Mouse (Mus musculus) lung, postnatal 14 days (tissue): Measurements from ENCODE around the gene Dnah7b.
"Not testable (repeated sequence)": the region's sequence is repeated elsewhere in the genome, so short reads cannot be mapped to it uniquely, and the experiment has no call there.

Source experiments
- DNase-seq: peaks from one replicate; pipeline ENCODE4 v3.0.0; 2021

Gene Dnah7b

GRCm38 (mm10) chr1:46066015-46066414, at the start of gene Dnah7b:
Gene Dnah7b (plus strand): TSS chr1:46066315.
- no peak for DNase-seq

DNA sequence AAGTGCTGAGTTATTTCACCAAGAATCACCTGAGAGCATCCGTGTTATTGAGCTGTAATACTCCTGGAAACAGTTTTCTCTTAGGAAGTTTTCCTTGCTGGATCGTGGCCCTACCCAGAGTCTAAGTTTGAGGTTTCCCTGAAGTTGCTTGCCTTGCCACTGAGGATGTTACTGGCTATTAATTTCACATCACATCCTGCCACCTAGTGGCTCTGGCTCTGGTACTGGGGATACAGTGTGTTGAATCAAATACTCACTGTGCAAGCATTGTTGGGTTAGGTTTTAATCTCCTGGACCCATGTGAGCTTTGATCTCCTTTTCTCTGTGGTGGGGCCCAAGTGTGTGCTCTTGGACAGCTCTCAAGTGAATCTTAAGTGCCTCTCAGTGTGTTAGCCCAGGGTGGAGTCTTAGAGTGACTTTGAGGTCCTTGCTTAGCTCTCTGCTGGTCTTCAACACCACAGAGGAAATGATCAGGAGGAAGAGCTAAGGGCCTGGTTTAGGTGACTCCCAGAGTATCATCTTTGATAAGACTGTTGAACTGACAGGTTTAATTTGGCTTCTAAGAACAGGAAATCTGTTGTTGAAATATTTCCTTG, 47.6 kb upstream of the Dnah7b start:
- DNase-seq, result peak; percentile 57

DNA sequence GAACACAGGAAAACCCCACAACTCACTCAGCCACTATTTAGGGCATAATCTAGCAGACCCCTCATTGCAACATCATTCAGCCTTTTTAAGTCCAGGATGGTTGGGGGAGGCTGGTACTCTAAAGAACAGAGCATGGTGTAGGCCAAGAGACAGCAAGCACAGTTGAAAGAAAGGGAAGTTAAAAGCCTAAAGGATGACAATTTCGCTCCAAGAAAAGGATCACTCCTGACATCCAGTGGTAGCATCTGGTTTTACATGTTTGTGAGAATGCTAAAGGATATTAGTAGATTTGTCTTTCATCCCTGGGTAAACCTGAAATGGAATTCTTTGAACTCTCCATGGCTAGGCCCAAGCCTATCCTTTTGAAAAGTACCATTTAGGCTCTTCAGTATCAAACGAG, 43.9 kb upstream of the Dnah7b start:
- DNase-seq, result peak; percentile 39

DNA sequence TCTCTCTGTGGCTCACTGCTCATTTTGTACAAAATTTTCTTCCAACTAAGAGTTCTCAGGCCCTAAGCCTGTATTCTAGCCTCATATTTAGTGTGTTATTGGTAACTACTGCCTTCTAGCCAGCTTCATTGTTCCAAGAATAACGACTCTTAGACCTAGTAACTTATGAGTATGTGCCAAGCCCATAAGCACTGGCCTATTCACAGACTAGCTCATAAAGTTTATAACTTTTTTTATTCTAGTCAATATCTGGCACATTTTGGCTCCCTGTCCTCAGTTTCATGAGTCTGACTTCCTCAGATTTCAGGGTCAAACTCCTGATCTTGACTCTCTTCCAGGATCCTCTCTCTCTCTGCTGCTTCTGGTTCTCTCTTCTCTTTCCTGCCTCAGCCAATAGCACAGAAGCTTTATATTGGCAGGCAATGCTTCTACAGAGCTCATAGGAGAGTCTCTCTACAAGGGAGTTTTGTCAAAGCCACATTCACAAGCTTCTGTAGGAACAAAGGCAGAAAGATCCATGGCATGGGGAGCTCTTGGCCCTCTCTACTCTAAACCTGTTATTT, 34.0 kb upstream of the Dnah7b start:
- DNase-seq, result no peak

DNA sequence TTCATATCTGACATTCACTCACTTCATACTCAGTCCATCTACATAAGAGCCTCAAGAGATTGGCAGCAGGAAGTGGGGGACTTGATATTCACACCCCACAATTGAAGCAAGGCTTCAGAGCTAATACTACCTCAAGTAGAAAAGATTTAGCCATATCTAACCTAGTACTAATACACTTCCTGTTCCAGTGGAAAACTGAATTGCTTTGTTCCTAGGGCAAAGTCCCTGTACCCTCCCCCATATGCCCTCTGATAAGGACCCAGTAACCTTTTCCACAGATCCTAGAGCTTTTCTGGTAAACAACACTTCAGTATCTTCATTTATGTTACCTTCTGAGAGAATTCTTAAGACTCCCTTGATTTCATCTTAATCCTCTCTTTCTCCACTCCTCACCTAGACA, 17.9 kb upstream of the Dnah7b start:
- DNase-seq, result no peak

- DNase-seq, result peak; percentile 41
Measured at GRCm38 (mm10) chr1:46066484-46067251, 553 bp downstream of the Dnah7b start.

DNA sequence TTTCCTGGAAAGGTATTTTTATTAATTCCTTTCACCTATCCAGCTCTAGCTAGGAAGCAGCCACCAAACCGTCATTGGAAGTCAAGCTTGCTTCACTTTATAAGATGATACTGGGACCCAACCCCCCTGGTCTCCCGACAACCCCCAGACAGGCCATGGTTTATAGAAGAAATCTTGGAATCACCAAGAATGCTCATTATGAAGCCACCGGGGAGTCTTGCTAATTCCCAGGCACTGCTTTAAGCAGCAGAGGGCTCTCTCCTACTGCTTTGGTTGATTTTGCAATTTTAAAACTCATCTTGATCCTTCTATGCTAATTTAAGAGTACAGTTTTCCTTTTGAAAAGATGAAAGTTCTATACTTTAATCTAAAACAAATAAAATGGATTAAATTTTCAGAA, 2.7 kb downstream of the Dnah7b start:
- DNase-seq, result not testable (repeated sequence)

GRCm38 (mm10) chr1:46077891-46078290, 11.8 kb downstream of the Dnah7b start:
- no peak for DNase-seq

DNA sequence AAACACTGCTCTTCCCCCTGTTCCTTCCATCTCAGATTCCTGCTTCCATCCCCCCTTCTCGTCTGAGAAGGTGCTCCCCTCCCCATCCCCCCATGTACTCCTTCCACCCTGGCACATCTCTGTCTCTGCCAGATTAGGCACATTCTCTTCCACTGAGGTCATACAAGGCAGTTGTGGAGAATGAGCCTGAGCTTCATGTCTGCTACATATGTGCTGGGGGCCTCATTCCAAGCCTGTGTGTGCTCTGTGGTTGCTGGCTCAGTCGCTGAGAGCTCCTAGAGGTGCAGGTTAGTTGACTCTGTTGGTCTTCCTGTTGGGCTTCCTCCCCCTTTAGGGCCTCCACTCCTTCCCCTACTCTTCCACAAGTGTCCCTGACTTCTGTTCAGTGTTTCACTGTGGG, 34.4 kb downstream of the Dnah7b start:
- no peak for DNase-seq

DNA sequence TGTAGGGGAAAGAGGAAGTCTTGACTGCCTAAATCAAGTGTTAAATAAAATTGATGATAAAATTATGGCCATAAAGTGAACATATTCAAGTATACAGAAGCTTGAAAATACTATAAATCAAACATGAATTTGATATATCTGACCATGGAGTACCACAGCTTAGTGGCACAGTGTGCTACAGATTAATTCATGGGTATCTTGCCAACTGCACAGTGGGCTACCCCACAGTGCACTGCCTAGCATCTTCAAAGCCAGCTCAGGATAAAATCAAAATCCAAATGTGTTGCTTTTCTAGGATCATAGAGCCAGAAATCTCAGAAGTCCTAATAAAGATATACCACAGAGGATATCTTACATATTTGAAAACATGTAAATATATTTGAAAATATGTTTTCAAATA, 46.5 kb downstream of the Dnah7b start:
- DNase-seq, result not testable (repeated sequence)

- not testable (repeated sequence) for DNase-seq
Measured at GRCm38 (mm10) chr1:46117179-46117578, 51.1 kb downstream of the Dnah7b start.

GRCm38 (mm10) chr1:46128058-46128457, 61.9 kb downstream of the Dnah7b start:
- no peak for DNase-seq

DNA sequence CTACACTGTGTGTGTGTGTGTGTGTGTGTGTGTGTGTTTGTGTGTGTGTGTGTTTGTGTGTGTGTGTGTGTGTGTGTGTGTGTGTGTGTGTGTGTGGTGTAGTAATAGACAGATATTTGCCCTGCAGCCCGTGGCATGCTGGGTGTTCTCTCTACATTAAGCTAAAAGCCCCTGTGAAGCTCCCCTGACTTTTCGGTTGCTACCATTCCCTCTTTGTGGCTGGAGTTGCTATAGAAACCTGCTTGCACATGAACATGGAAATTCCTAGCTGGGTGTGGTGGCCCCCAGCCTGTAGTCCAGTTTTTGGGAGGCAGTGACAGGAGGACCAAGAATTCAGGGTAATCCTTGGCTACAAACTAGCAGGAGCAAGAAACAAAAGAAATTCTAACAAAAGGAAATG, 130.7 kb downstream of the Dnah7b start:
- DNase-seq, result not testable (repeated sequence)

DNA sequence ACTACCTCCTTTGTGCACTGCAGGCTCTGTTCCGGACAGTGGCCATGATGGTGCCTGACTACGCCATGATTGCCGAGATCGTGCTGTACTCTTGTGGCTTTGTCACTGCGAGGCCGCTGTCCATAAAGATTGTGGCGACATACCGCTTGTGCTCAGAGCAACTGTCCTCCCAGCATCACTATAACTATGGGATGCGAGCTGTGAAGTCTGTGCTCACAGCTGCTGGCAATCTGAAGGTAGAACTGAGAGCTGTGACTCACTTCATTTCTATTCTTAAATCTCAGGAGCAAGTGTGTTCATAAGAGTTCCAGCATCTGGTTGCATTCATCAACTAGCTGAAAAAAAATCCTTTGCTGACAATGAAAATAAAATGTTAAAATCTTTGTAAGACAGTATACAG, 135.1 kb downstream of the Dnah7b start:
- DNase-seq, result not testable (repeated sequence)

DNA sequence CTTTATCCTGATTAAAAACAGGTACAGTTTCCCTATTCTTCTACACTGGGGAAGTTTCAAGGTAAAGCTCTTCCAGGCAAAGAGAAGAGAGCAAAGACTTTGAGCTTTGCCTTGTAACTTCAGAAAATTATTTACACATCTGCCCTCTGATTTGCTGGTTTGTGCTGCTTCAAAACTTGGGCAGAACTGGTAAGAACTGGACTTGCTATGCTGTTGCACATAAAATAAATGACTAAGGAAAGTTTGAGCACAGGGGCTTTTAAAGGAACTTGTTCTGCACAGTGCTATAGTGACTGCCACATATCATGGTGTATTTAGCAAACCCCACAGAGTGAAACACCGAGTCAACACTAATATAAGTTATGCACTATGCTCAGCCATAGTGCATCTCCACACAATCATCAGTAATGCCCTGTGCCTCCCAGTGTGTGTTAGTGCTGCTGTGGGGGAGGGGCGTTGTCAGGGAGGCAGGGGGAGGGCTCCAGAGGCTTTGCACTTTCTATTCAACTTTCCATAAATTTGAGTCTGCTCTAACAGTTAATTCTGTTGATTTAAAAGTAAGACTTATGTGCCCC, 144.0 kb downstream of the Dnah7b start:
- not testable (repeated sequence) for DNase-seq

DNA sequence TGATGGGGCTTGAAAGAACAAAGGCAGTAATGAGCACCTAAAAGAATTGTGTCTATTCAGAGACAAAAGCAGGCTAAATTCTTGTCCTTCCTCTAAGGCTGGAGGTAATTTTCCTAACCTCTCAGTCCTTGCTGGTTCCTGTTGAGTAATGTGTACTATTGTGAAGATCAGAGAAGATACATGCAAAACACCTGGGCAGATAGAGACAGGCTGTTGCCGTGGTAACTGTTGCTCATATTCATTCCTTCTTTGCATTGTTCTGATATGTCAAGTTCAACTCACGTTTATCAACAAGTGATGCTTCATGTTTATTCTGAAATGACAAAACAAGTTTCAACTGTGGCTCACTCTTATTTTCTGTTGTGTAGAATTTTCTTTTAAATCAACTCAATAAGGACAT, 156.6 kb downstream of the Dnah7b start:
- not testable (repeated sequence) for DNase-seq

- DNase-seq, result not testable (repeated sequence)
Measured at GRCm38 (mm10) chr1:46226136-46226535, 160.0 kb downstream of the Dnah7b start.

GRCm38 (mm10) chr1:46268841-46269240, 202.7 kb downstream of the Dnah7b start:
- not testable (repeated sequence) for DNase-seq

GRCm38 (mm10) chr1:46271927-46272326, 205.8 kb downstream of the Dnah7b start:
- DNase-seq, result peak; percentile 5

- not testable (repeated sequence) for DNase-seq
Measured at GRCm38 (mm10) chr1:46278057-46278910, 212.2 kb downstream of the Dnah7b start.

GRCm38 (mm10) chr1:46278911-46279565, 212.9 kb downstream of the Dnah7b start:
- DNase-seq, result not testable (repeated sequence)

GRCm38 (mm10) chr1:46294451-46294850, 228.3 kb downstream of the Dnah7b start:
- DNase-seq, result not testable (repeated sequence)
